Mouse (Mus musculus) heart, postnatal 14 days (tissue): Measurements from ENCODE around the gene Mrto4. TPM values are rescaled to one million over a fixed set of nuclear protein-coding genes. Genes with fewer than 3 reads are reported as not detected.
A peak's percentile ranks its signal among the peaks of the same experiment; 100 is the strongest.

Source experiments
- DNase-seq, 2 experiments: peaks; one replicate each; pipeline ENCODE4 v3.0.0; 2021 to 2022
- intact Hi-C: fragments of 180-260 bp; cut with DNase I; formaldehyde crosslinking; loops from one replicate; pipeline ENCODE4 v1.15.1; 2025
- total RNA-seq, 2 experiments: library from RNA; stranded (reverse); gene quantifications; 2 replicates each; pipeline ENCODE4 v1.2.3; 2021

Gene Mrto4
- total RNA-seq, 2 experiments from 2014 or later = 27.1 to 34.7 TPM

- DNase-seq = no peak
- intact Hi-C loops = no loop called here
Measured at GRCm38 (mm10) chr4:139345416-139346019, 6.9 kb downstream of the Mrto4 start.

- intact Hi-C loops = no loop called here
- no peak for DNase-seq
Measured at GRCm38 (mm10) chr4:139343718-139344117, 8.7 kb downstream of the Mrto4 start.

- no peak for DNase-seq
- intact Hi-C loops = no loop called here
Measured at GRCm38 (mm10) chr4:139341556-139342233, 10.7 kb downstream of the Mrto4 start.

- DNase-seq = no peak
- intact Hi-C loops = no loop called here
Measured at GRCm38 (mm10) chr4:139340835-139341234, 11.5 kb downstream of the Mrto4 start.

- DNase-seq = no peak
- intact Hi-C loops = loop anchor here (5.0 kb wide), 1 partner anchor 51 kb away; no protein-coding TSS in a partner anchor
Measured at GRCm38 (mm10) chr4:139338145-139338544, 14.2 kb downstream of the Mrto4 start.

GRCm38 (mm10) chr4:139336822-139337483, 15.4 kb downstream of the Mrto4 start:
- intact Hi-C loops = loop anchor here (5.0 kb wide), 1 partner anchor 50 kb away; no protein-coding TSS in a partner anchor

GRCm38 (mm10) chr4:139335507-139335906, 16.9 kb downstream of the Mrto4 start:
- intact Hi-C loops = loop anchor here (2.0 to 5.0 kb wide), 2 partner anchors 48 to 251 kb away; no protein-coding TSS in a partner anchor
- DNase-seq = no peak

More at GRCm38 (mm10) chr4:139336822-139337483, 15.4 kb downstream of the Mrto4 start:
- peak; percentile 84 to 88 for DNase-seq

- intact Hi-C loops = loop anchor here (2.0 to 5.0 kb wide), 2 partner anchors 47 to 250 kb away; no protein-coding TSS in a partner anchor
- no peak for DNase-seq
Measured at GRCm38 (mm10) chr4:139334631-139335295, 17.6 kb downstream of the Mrto4 start.

GRCm38 (mm10) chr4:139330605-139331004, 21.8 kb downstream of the Mrto4 start:
- DNase-seq = peak; percentile 62 to 79
- intact Hi-C loops = no loop called here

- intact Hi-C loops = no loop called here
- DNase-seq = no peak
Measured at GRCm38 (mm10) chr4:139319740-139320139, 32.6 kb downstream of the Mrto4 start.

GRCm38 (mm10) chr4:139318449-139318848, 33.9 kb downstream of the Mrto4 start:
- no peak for DNase-seq
- intact Hi-C loops = no loop called here

GRCm38 (mm10) chr4:139312632-139313031, 39.7 kb downstream of the Mrto4 start:
- DNase-seq = peak in 1 of 2 experiments; percentile 45
- intact Hi-C loops = no loop called here

- DNase-seq = no peak
- intact Hi-C loops = no loop called here
Measured at GRCm38 (mm10) chr4:139311707-139312106, 40.7 kb downstream of the Mrto4 start.

GRCm38 (mm10) chr4:139310899-139311701, 41.3 kb downstream of the Mrto4 start:
- intact Hi-C loops = no loop called here
- DNase-seq = no peak

- intact Hi-C loops = no loop called here
- DNase-seq = peak; percentile 99 to 100
Measured at GRCm38 (mm10) chr4:139310171-139310898, 42.0 kb downstream of the Mrto4 start, which contains the start of the genes Pqlc2 and Akr7a5. TSS of gene Pqlc2 (minus strand) at chr4:139310708. TSS of gene Akr7a5 (plus strand) at chr4:139310744.

GRCm38 (mm10) chr4:139309651-139310050, 42.7 kb downstream of the Mrto4 start:
- intact Hi-C loops = no loop called here

GRCm38 (mm10) chr4:139307916-139308315, 44.5 kb downstream of the Mrto4 start:
- no peak for DNase-seq
- intact Hi-C loops = no loop called here

More at GRCm38 (mm10) chr4:139309651-139310050, 42.7 kb downstream of the Mrto4 start:
- no peak for DNase-seq

- no peak for DNase-seq
- intact Hi-C loops = no loop called here
Measured at GRCm38 (mm10) chr4:139305521-139305920, 46.9 kb downstream of the Mrto4 start.

GRCm38 (mm10) chr4:139302241-139302640, 50.1 kb downstream of the Mrto4 start:
- intact Hi-C loops = no loop called here
- no peak for DNase-seq
